In the genomic region with DNA sequence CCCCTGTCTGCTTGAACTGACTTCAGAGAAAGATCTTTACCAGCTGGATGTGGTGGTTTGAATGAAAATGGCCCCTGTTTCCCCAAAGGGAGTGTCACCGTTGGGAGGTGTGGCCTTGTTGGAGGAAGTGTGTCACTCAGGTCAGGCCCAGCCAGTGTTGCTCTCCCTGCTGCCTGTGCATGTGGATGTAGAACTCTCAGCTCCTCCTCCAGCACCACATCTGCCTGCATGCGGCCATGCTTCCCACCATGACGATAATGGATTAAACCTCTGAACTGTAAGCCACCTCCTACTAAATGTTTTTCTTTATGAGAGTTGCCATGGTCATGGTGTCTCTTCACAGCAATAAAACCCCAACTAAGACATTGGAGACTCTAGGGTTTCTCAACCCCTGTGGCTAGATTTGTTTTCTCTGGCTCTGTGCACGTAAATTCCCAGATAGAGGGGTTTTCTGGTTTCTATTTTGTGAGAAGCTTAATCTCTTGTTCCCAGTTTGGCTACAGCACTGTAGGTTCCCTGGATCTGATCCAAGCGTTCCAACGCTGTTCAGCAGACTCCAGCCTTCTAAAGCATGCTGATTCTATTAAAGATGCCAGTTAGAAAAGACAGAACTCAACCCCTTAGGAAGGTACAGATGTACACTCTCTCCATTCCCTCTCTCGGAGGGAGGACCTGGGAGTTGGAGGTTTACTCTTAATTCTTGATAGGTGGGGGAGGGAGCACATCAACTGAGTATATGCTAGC, we compare ENCODE assay signal across 10 mouse cellular contexts.
DNase-seq lines count a peak whose midpoint lies in the region; ATAC-seq lines count a peak whose summit lies in the region.
"Had no signal": no experiment of that assay in that cellular context is flagged by ENCODE, and none has a peak within 500 bp of the region (broad histone marks: within the 10 kb centered on the region; RNA-seq: fewer than 3 reads in every experiment).

No protein-coding gene starts in this region.

- no peaks in the 10 kb centered on the region for H3K27me3 ChIP-seq in neural tube, embryonic 13.5 days
- H3K27me3 ChIP-seq: stomach, embryonic 15.5 days had no signal

- no peaks in the 10 kb centered on the region for H3K9me3 ChIP-seq in neural tube, embryonic 13.5 days
- H3K9me3 ChIP-seq: stomach, embryonic 15.5 days had no signal

- no peak overlapping the region for H3K9ac ChIP-seq in neural tube, embryonic 13.5 days
- H3K9ac ChIP-seq: stomach, embryonic 15.5 days had no signal

- peaks cover 3% of the 10 kb centered on the region; the same call in 1 of the 2 replicates for H3K4me1 ChIP-seq in neural tube, embryonic 13.5 days (replicated peaks)

- H3K4me2 ChIP-seq in neural tube, embryonic 13.5 days = no peak overlapping the region
- H3K4me2 ChIP-seq: stomach, embryonic 15.5 days had no signal

- intact Hi-C loops in heart, postnatal 36 days (cut with DNase I) = no loop called here

- WGBS in neural tube, embryonic 13.5 days = 68% methylated on average over 7 of the region's 7 CpGs

- no peak overlapping the region for H3K4me3 ChIP-seq in neural tube, embryonic 13.5 days
- H3K4me3 ChIP-seq: erythroblast, embryonic 14.5 days; stomach, embryonic 15.5 days had no signal

- peak; percentile 63; the same call in 1 of the 2 replicates for ATAC-seq in neural tube, embryonic 13.5 days (ENCODE audit: low read depth)
- no peak for ATAC-seq in erythroblast, adult 5-6 weeks (replicated peaks; ENCODE audit: low FRiP score, poor library complexity, severe bottlenecking)
- ATAC-seq in erythroid progenitor cell, adult 5-6 weeks (replicated peaks; ENCODE audit: low FRiP score, poor library complexity, severe bottlenecking) = no peak

- H3K27ac ChIP-seq in neural tube, embryonic 13.5 days (replicated peaks) = 0 out of 2 replicates have a peak overlapping the region, but pooled peaks have one; percentile 23
- H3K27ac ChIP-seq: stomach, embryonic 15.5 days had no signal

- DNase-seq in cerebellum, postnatal 10 days = peak; percentile 47 to 52
- DNase-seq in cerebellum, adult 11-12 months = no peak
- peak; percentile 2 to 7 for DNase-seq in kidney, postnatal 36 days
- no peak for DNase-seq in kidney, adult 9 months
- DNase-seq in heart, postnatal 36 days = peak; percentile 7 to 16

- no peaks in the 10 kb centered on the region for H3K36me3 ChIP-seq in neural tube, embryonic 13.5 days
- H3K36me3 ChIP-seq: stomach, embryonic 15.5 days had no signal

Comparison
In these comparisons a context has a peak if more than half of its experiments do, and no peak if none do; other contexts are left out.
1. DNase-seq: peak in cerebellum, postnatal 10 days (2 of 2), kidney, postnatal 36 days (2 of 2) and heart, postnatal 36 days (2 of 2); none in cerebellum, adult 11-12 months (single experiment) and kidney, adult 9 months (single experiment).